Mouse (Mus musculus) liver, embryonic 14.5 days (tissue): ENCODE measurements at regions not wholly inside any gene's neighbourhood (a gene's known extent, or its start where the extent isn't known, plus 50 kb on each side); places are given as distances from the start of the nearest gene placed in this dataset.

ENCODE experiments used
- ATAC-seq: fragments of 200-750 bp; cut with Nextera tagmentation; 2 replicates; pipeline ENCODE4 v1.8.0; 2017; ENCODE audit warnings: moderate number of reproducible peaks, mild to moderate bottlenecking, moderate library complexity; ENCODE audit not compliant: insufficient read depth
- DNase-seq, 3 experiments: peaks; one replicate each; pipeline ENCODE4 v3.0.0-alpha.2; 2012 to 2013; ENCODE audit warnings: low read depth in 3 of 3, low spot score in 3 of 3
- H3K27ac ChIP-seq: fragments of 300-500 bp; sonication (generic); 2 replicates; pipeline ENCODE4 v1.5.1; 2014; ENCODE audit warnings: moderate library complexity, mild to moderate bottlenecking, control low read depth, inconsistent platforms
- H3K27me3 ChIP-seq: fragments of 300-500 bp; sonication (generic); 2 replicates; pipeline ENCODE4 v1.6.1; 2014; ENCODE audit warnings: mild to moderate bottlenecking, low read length, moderate library complexity; ENCODE audit not compliant: control insufficient read depth, insufficient read depth
- H3K36me3 ChIP-seq: fragments of 300-500 bp; sonication (generic); replicated peaks from 2 replicates; pipeline ENCODE4 v1.6.1; 2014; ENCODE audit warnings: low read depth; ENCODE audit not compliant: control insufficient read depth, insufficient read depth
- H3K4me1 ChIP-seq, 2 experiments: fragments of 200-500 bp in 1 of 2; fragments of 300-500 bp in 1 of 2; sonication (generic) in 1 of 2; replicated peaks; 2 replicates each; pipeline ENCODE4 v1.6.1; 2012 to 2014; ENCODE audit warnings: antibody characterized with exemption in 1 of 2, inconsistent platforms in 1 of 2, low read length in 1 of 2; ENCODE audit not compliant: control insufficient read depth in 2 of 2, insufficient read depth in 2 of 2
- H3K4me2 ChIP-seq: fragments of 300-500 bp; sonication (generic); 2 replicates; pipeline ENCODE4 v1.6.1; 2014; ENCODE audit warnings: low read depth, mild to moderate bottlenecking, control low read depth, moderate library complexity
- H3K4me3 ChIP-seq, 2 experiments: fragments of 200-500 bp in 1 of 2; fragments of 300-500 bp in 1 of 2; sonication (generic) in 1 of 2; 2 replicates each; pipeline ENCODE4 v1.5.1; 2012 to 2014; ENCODE audit warnings: low read depth in 2 of 2, low read length in 2 of 2, mild to moderate bottlenecking in 2 of 2, control low read depth in 1 of 2, inconsistent platforms in 1 of 2, moderate library complexity in 1 of 2; ENCODE audit not compliant: insufficient read depth in 1 of 2
- H3K9ac ChIP-seq: fragments of 300-500 bp; sonication (generic); replicated peaks from 2 replicates; pipeline ENCODE4 v1.6.1; 2014; ENCODE audit warnings: mild to moderate bottlenecking, control low read depth, moderate library complexity
- H3K9me3 ChIP-seq: fragments of 300-500 bp; sonication (generic); 2 replicates; pipeline ENCODE4 v1.6.1; 2016; ENCODE audit warnings: low read length, mixed read lengths; ENCODE audit not compliant: control insufficient read depth
- CTCF ChIP-seq: IDR thresholded peaks from 2 replicates; pipeline ENCODE4 v1.5.1; 2016; ENCODE audit warnings: antibody characterized with exemption, low read depth, control low read depth
- EP300 ChIP-seq: IDR thresholded peaks from 2 replicates; pipeline ENCODE4 v1.6.1; 2016; ENCODE audit warnings: antibody characterized with exemption, low read depth
- WGBS: fragments of 180-500 bp; shearing (Covaris S2); extraction: QIAGEN DNeasy Blood & Tissue Kit; methylation state at CpG from one replicate; pipeline ENCODE4 v1.1.7; 2014; ENCODE audit not compliant: insufficient replicate concordance; 5-methylcytosine and 5-hydroxymethylcytosine counted together

DNA sequence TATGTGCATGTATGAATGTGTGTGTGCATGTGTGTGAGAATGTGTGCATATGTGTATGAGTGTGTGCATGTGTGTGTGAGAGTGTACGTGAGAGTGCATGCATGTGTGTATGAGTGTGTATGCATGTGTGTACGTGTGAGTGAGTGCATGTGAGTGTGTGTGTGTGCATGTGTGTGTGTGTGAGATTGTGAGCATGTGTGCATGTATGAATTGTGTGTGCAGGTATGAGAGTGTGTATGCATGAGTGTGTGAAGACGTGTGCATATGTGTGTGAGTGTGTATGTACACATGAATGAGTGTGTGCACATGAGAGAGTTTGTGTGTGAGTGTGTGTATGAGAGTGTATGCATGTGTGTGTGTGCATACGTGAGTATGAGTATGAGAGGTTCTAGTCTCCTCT is 71.1 kb downstream of the Gpr6 start:
- no peak overlapping the region for H3K9ac ChIP-seq
- WGBS: 47% methylated on average over 4 of the region's 4 CpGs
- ATAC-seq (no peak), DNase-seq (no peak)
- H3K4me1 ChIP-seq: peaks cover 11 to 13% of the 10 kb centered on the region in 2 experiments
- TF ChIP-seq EP300 (no peak), CTCF (no peak)
- no peaks in the 10 kb centered on the region for H3K36me3 ChIP-seq
- H3K4me2 ChIP-seq: no peak overlapping the region
- H3K4me3 ChIP-seq: no peak overlapping the region
- H3K9me3 ChIP-seq: no peaks in the 10 kb centered on the region
- H3K27me3 ChIP-seq: no peaks in the 10 kb centered on the region
- H3K27ac ChIP-seq: no peak overlapping the region

DNA sequence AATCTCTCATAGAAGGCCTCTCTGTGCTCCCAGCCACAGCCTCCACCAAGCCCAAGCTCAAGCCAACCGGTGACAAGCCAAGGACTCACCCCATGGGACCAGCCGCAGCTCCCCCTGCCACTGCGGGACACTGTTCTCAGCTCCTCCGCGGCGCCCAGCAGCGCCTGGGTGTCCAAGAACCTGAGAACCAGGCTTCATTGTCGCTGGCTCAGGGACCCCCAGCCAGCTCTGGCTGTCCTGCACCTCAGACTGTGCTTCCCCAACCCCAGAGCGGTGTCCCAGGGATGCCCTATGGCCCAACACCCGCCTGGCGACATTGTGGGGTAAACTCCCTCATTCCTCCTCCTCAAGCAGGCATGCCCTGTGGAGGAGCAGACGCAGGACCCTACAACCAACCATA is 72.6 kb downstream of the Gpr6 start:
- Histone ChIP-seq H3K27ac (no peak overlapping the region), H3K9ac (no peak overlapping the region), H3K4me3 (no peak overlapping the region), H3K27me3 (no peaks in the 10 kb centered on the region), H3K36me3 (no peaks in the 10 kb centered on the region), H3K4me1 (peaks cover 0 to 1% of the 10 kb centered on the region in 2 experiments; a peak in 1 of 4 replicates), H3K9me3 (no peaks in the 10 kb centered on the region), H3K4me2 (no peak overlapping the region)
- TF ChIP-seq CTCF (no peak), EP300 (no peak)
- DNase-seq (no peak), ATAC-seq (no peak)
- WGBS: 60% methylated on average over 12 of the region's 12 CpGs

DNA sequence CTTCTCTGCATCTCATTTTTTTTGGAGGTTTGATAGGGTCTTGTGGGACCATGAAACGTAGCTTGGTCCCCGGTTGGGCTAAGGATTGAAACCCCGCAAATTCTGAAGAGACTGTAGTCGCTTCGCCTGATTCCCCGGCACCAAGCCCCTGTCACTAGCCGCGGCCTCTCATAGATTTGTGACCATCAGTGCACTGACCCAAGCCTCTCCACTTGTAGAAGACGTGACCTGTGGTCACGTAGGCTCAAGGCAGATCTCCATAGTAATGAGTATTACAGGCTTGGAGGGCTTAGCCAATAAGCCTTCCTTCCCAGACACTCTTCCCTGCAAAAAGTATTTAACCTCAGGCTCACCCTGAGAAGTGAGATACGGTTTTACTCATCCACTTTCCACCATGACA is 73.3 kb downstream of the Gpr6 start:
- Histone ChIP-seq H3K4me2 (no peak overlapping the region), H3K9me3 (no peaks in the 10 kb centered on the region), H3K36me3 (no peaks in the 10 kb centered on the region), H3K9ac (no peak overlapping the region), H3K27me3 (no peaks in the 10 kb centered on the region), H3K4me1 (no peaks in the 10 kb centered on the region), H3K4me3 (no peak overlapping the region), H3K27ac (no peak overlapping the region)
- DNase-seq: no peak
- no peak for ATAC-seq
- TF ChIP-seq CTCF: no peak
- no peak for TF ChIP-seq EP300
- WGBS: 74% methylated on average over 11 of the region's 11 CpGs

DNA sequence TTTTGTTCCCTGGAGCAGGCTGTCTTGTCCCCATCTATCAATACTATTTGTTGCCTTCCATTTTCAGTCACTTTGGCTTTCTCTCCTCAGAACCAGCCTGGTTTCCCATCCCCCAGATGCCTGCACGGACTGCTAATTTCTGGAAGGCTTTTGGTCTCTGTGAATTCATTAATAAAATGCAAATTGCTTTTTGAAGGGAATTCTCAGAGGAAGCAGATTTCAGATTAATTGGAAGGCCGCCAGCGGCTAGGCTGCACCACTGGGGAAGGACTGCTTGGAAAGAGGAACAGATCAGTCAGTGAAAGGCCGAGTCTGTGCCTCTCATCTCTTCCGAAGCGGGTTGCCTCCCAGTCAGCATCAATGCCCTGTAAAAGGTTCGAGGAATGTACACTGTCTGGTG is 73.8 kb downstream of the Gpr6 start:
- WGBS: 58% methylated on average over 7 of the region's 7 CpGs

DNA sequence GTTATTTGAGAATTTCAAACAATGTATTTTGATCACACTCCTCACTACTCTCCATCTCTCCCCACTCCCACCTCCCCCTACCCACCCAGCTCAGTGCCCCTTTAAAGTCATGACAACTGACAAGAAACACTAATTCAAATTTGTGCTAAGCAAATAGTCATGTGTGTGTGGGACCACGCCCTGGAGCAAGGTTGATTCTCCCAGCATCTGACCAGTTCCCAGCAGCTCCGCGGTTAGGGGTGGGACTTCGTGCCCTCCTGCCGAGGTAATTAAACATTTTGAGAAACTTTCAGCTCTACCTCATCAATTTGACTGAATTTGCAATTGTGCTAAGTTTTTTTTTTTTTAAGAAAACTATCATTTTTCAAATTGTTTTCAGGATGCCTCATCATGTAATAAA is 74.5 kb downstream of the Gpr6 start:
- Histone ChIP-seq H3K9me3 (no peaks in the 10 kb centered on the region), H3K27me3 (no peaks in the 10 kb centered on the region), H3K36me3 (no peaks in the 10 kb centered on the region), H3K4me1 (no peaks in the 10 kb centered on the region), H3K4me3 (no peak overlapping the region), H3K9ac (no peak overlapping the region), H3K27ac (no peak overlapping the region), H3K4me2 (no peak overlapping the region)
- no peak for ATAC-seq
- TF ChIP-seq EP300 (no peak), CTCF (no peak)
- 47% methylated on average over 5 of the region's 5 CpGs for WGBS
- DNase-seq: no peak

More for the DNA sequence above, 73.8 kb downstream of the Gpr6 start:
- TF ChIP-seq CTCF: no peak
- TF ChIP-seq EP300: no peak
- Histone ChIP-seq H3K4me3 (no peak overlapping the region), H3K9me3 (no peaks in the 10 kb centered on the region), H3K27ac (no peak overlapping the region), H3K27me3 (no peaks in the 10 kb centered on the region), H3K9ac (no peak overlapping the region), H3K4me1 (no peaks in the 10 kb centered on the region), H3K4me2 (no peak overlapping the region), H3K36me3 (no peaks in the 10 kb centered on the region)
- no peak for ATAC-seq
- DNase-seq: no peak
